Mouse (Mus musculus): ENCODE data around the gene Nacc2.
A peak's percentile ranks its signal among the peaks of the same experiment; 100 is the strongest.

Nacc2 gene

GRCm38 (mm10) chr2:26139545-26140206 is 16.7 kb upstream of the Nacc2 start:
- DNase-seq (ENCODE audit: low spot score in 2 of 2) = peak in 1 of 2 experiments; percentile 35

- no peak for DNase-seq (ENCODE audit: low spot score in 2 of 2)
Observed at GRCm38 (mm10) chr2:26139034-26139544, 16.1 kb upstream of the Nacc2 start.

GRCm38 (mm10) chr2:26138252-26139033 is 15.4 kb upstream of the Nacc2 start:
- no peak for DNase-seq (ENCODE audit: low spot score in 2 of 2)

GRCm38 (mm10) chr2:26134591-26134990 is 11.6 kb upstream of the Nacc2 start:
- no peak for DNase-seq (ENCODE audit: low spot score in 2 of 2)

- peak in 1 of 2 experiments; percentile 31 for DNase-seq (ENCODE audit: low spot score in 2 of 2)
Observed at GRCm38 (mm10) chr2:26132628-26133551, 9.9 kb upstream of the Nacc2 start.

GRCm38 (mm10) chr2:26131327-26131726 is 8.3 kb upstream of the Nacc2 start:
- DNase-seq (ENCODE audit: low spot score in 2 of 2) = no peak

GRCm38 (mm10) chr2:26129962-26130361 is 6.9 kb upstream of the Nacc2 start:
- DNase-seq (ENCODE audit: low spot score in 2 of 2) = no peak

GRCm38 (mm10) chr2:26129346-26129745 is 6.3 kb upstream of the Nacc2 start:
- DNase-seq (ENCODE audit: low spot score in 2 of 2) = no peak

- no peak for DNase-seq (ENCODE audit: low spot score in 2 of 2)
Observed at GRCm38 (mm10) chr2:26122171-26123078, 595 bp downstream of the Nacc2 start.

GRCm38 (mm10) chr2:26121541-26122083 is 1.4 kb downstream of the Nacc2 start:
- no peak for DNase-seq (ENCODE audit: low spot score in 2 of 2)

- DNase-seq (ENCODE audit: low spot score in 2 of 2) = no peak
Observed at GRCm38 (mm10) chr2:26119626-26120025, 3.4 kb downstream of the Nacc2 start.

- DNase-seq (ENCODE audit: low spot score in 2 of 2) = no peak
Observed at GRCm38 (mm10) chr2:26119310-26119592, 3.8 kb downstream of the Nacc2 start.

- DNase-seq (ENCODE audit: low spot score in 2 of 2) = no peak
Observed at GRCm38 (mm10) chr2:26118584-26119309, 4.3 kb downstream of the Nacc2 start.

- no peak for DNase-seq (ENCODE audit: low spot score in 2 of 2)
Observed at GRCm38 (mm10) chr2:26117580-26117979, 5.4 kb downstream of the Nacc2 start.

GRCm38 (mm10) chr2:26116550-26116949 is 6.5 kb downstream of the Nacc2 start:
- DNase-seq (ENCODE audit: low spot score in 2 of 2) = no peak

- no peak for DNase-seq (ENCODE audit: low spot score in 2 of 2)
Observed at GRCm38 (mm10) chr2:26115215-26115614, 7.8 kb downstream of the Nacc2 start.

GRCm38 (mm10) chr2:26108237-26108636 is 14.8 kb downstream of the Nacc2 start:
- DNase-seq (ENCODE audit: low spot score in 2 of 2) = no peak

- no peak for DNase-seq (ENCODE audit: low spot score in 2 of 2)
Observed at GRCm38 (mm10) chr2:26107011-26107410, 16.0 kb downstream of the Nacc2 start.

- DNase-seq (ENCODE audit: low spot score in 2 of 2) = no peak
Observed at GRCm38 (mm10) chr2:26106233-26106632, 16.8 kb downstream of the Nacc2 start.

- DNase-seq (ENCODE audit: low spot score in 2 of 2) = no peak
Observed at GRCm38 (mm10) chr2:26100296-26100695, 22.7 kb downstream of the Nacc2 start.
